Mouse (Mus musculus): Measurements from ENCODE around the gene Kpna2. TPM values are rescaled to one million over a fixed set of nuclear protein-coding genes. Genes with fewer than 3 reads are reported as not detected.

The Kpna2 gene
- polyA plus RNA-seq, 1 experiment, result 50.9 TPM

DNA sequence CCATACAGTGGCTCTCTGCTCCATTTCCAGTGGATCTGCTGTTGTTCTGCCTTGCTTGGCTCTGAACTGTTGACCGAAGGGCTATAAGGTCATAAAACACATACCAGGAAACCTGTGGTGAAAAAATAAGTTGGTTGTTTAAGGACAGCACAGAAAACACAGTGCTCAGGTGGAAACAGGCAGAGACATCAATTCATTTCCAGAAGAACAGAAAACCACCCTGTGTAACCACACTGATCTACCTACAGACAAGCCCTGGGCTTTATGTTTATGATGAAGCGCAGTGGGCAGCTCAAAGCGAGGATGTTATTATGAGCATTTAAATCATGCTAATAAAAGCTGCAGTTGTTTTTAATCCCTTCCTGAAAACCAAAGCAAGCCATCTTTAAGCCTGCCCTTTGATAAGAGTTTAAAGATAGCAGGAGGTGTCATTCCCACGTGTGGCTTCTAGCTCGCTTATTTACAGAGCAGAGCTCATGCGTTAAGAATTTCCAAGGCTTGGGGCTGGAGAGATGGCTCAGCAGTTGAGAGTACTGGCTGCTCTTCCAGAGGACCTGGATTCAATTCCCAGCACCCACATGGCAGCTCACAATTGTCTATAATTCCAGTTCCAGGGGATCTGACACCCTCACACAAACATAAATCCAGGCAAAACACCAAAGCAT is 40.8 kb downstream of the Kpna2 start:
- no peak for TF ChIP-seq MAX (IDR thresholded peaks at IDR 0.05)
- no peak for TF ChIP-seq FOSL1 (IDR thresholded peaks at IDR 0.05; ENCODE audit: insufficient read depth, low read length, poor library complexity, severe bottlenecking)
- TF ChIP-seq MYOD1 (IDR thresholded peaks at IDR 0.05; ENCODE audit: control insufficient read depth, insufficient read length, low read depth), result no peak
- no peak for TF ChIP-seq USF1 (IDR thresholded peaks at IDR 0.05; ENCODE audit: low read depth)
- TF ChIP-seq CEBPB (IDR thresholded peaks at IDR 0.05; ENCODE audit: low read depth), result no peak
- TF ChIP-seq CTCF (IDR thresholded peaks at IDR 0.05; ENCODE audit: control insufficient read depth, insufficient read depth, insufficient read length), result no peak
- TF ChIP-seq MYOG (IDR thresholded peaks at IDR 0.05; ENCODE audit: control insufficient read depth, extremely low read depth, insufficient read length), result no peak
- H3K4me3 ChIP-seq (ENCODE audit: insufficient read depth, poor library complexity, severe bottlenecking), result no peak overlapping the region
- no peaks in the 10 kb centered on the region for H3K79me2 ChIP-seq (ENCODE audit: control insufficient read depth, insufficient read depth)
- no peaks in the 10 kb centered on the region for H3K36me3 ChIP-seq (ENCODE audit: control insufficient read depth, insufficient read depth)
- no peaks in the 10 kb centered on the region for H3K79me3 ChIP-seq (ENCODE audit: low read depth)
- no peaks in the 10 kb centered on the region for H3K27me3 ChIP-seq (ENCODE audit: control insufficient read depth, insufficient read depth, insufficient read length)
- no peak overlapping the region for H3ac ChIP-seq (ENCODE audit: control insufficient read depth, insufficient read length, low read depth)

DNA sequence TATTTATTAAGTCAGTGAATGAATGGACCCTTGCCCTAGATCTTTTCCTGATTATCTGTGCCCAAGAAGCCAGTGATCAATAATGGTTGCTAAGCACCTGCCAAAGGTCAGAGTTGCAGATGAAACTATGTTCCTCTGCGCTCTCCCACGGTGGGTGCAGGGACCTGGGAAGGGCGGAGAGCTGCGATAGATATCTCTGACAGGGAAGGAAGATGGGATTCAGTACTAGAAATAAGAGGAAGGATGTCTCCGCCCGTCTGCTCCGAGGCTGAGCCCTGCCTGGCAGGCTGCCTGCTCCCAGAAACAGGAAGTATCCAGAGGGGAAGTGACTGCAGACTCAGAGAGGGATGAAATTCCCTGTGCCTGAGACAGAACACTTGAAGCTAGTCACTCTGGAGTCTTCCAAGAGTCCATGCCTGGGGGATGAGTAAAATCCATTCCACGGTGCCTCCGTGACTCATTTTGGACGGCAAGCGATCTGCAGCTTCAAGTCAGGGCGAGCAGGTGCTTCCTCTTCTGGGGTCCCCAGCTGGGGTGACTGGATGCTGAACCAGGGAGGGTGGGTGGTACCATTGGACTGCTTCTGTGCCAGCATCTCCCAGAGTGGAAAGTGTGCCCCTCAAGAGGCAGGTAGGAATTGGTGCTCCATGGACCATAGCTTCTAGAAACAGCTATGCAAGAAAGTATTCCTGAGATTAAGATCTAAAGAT is 41.9 kb downstream of the Kpna2 start:
- H3ac ChIP-seq (ENCODE audit: control insufficient read depth, insufficient read length, low read depth), result no peak overlapping the region
- no peaks in the 10 kb centered on the region for H3K79me2 ChIP-seq (ENCODE audit: control insufficient read depth, insufficient read depth)
- no peaks in the 10 kb centered on the region for H3K79me3 ChIP-seq (ENCODE audit: low read depth)
- H3K4me3 ChIP-seq (ENCODE audit: insufficient read depth, poor library complexity, severe bottlenecking), result no peak overlapping the region
- H3K36me3 ChIP-seq (ENCODE audit: control insufficient read depth, insufficient read depth), result no peaks in the 10 kb centered on the region
- H3K27me3 ChIP-seq (ENCODE audit: control insufficient read depth, insufficient read depth, insufficient read length), result no peaks in the 10 kb centered on the region
- no peak for TF ChIP-seq FOSL1 (IDR thresholded peaks at IDR 0.05; ENCODE audit: insufficient read depth, low read length, poor library complexity, severe bottlenecking)
- TF ChIP-seq USF1 (IDR thresholded peaks at IDR 0.05; ENCODE audit: low read depth), result no peak
- TF ChIP-seq CEBPB (IDR thresholded peaks at IDR 0.05; ENCODE audit: low read depth), result no peak
- TF ChIP-seq CTCF (IDR thresholded peaks at IDR 0.05; ENCODE audit: control insufficient read depth, insufficient read depth, insufficient read length), result no peak
- TF ChIP-seq MYOD1 (IDR thresholded peaks at IDR 0.05; ENCODE audit: control insufficient read depth, insufficient read length, low read depth), result no peak

DNA sequence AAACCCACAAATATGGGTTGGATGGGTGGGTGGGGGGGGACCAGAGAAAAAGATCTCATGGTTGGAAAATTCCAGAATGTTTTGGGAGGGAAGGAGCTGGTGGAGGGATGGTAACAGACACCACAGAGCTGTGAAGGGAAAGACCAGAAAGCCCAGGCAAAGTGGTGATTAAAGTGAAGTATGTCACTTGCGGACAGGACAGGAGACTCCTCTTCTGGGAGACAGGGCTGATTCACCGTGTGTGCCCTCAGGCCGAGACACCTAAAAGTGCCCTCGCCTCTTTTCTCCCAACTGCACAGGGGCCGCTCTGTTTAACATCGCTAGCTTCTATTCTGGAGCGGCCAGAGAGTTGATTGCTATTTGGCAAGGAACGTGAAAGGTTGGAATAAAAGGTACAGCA is 44.8 kb downstream of the Kpna2 start:
- no peaks in the 10 kb centered on the region for H3K27me3 ChIP-seq (ENCODE audit: control insufficient read depth, insufficient read depth, insufficient read length)
- H3K79me2 ChIP-seq (ENCODE audit: control insufficient read depth, insufficient read depth), result no peaks in the 10 kb centered on the region
- H3K4me3 ChIP-seq (ENCODE audit: insufficient read depth, poor library complexity, severe bottlenecking), result no peak overlapping the region
- no peak for TF ChIP-seq CTCF (IDR thresholded peaks at IDR 0.05; ENCODE audit: control insufficient read depth, insufficient read depth, insufficient read length)
- TF ChIP-seq MAX (IDR thresholded peaks at IDR 0.05), result no peak
- TF ChIP-seq FOSL1 (IDR thresholded peaks at IDR 0.05; ENCODE audit: insufficient read depth, low read length, poor library complexity, severe bottlenecking), result no peak
- no peak for TF ChIP-seq USF1 (IDR thresholded peaks at IDR 0.05; ENCODE audit: low read depth)
- TF ChIP-seq MYOG (IDR thresholded peaks at IDR 0.05; ENCODE audit: control insufficient read depth, extremely low read depth, insufficient read length), result no peak
- TF ChIP-seq MYOD1 (IDR thresholded peaks at IDR 0.05; ENCODE audit: control insufficient read depth, insufficient read length, low read depth), result no peak
- TF ChIP-seq CEBPB (IDR thresholded peaks at IDR 0.05; ENCODE audit: low read depth), result no peak
- H3K36me3 ChIP-seq (ENCODE audit: control insufficient read depth, insufficient read depth), result no peaks in the 10 kb centered on the region
- no peak overlapping the region for H3ac ChIP-seq (ENCODE audit: control insufficient read depth, insufficient read length, low read depth)
- no peaks in the 10 kb centered on the region for H3K79me3 ChIP-seq (ENCODE audit: low read depth)

GRCm38 (mm10) chr11:106954116-106954515 is 45.2 kb downstream of the Kpna2 start:
- Histone ChIP-seq H3K79me2 (ENCODE audit: control insufficient read depth, insufficient read depth) (no peaks in the 10 kb centered on the region), H3ac (ENCODE audit: control insufficient read depth, insufficient read length, low read depth) (no peak overlapping the region), H3K27me3 (ENCODE audit: control insufficient read depth, insufficient read depth, insufficient read length) (no peaks in the 10 kb centered on the region), H3K79me3 (ENCODE audit: low read depth) (no peaks in the 10 kb centered on the region), H3K4me3 (ENCODE audit: insufficient read depth, poor library complexity, severe bottlenecking) (no peak overlapping the region), H3K36me3 (ENCODE audit: control insufficient read depth, insufficient read depth) (no peaks in the 10 kb centered on the region)
- TF ChIP-seq MAX (IDR thresholded peaks at IDR 0.05) (peak; percentile 53), MYOD1 (IDR thresholded peaks at IDR 0.05; ENCODE audit: control insufficient read depth, insufficient read length, low read depth) (no peak), FOSL1 (IDR thresholded peaks at IDR 0.05; ENCODE audit: insufficient read depth, low read length, poor library complexity, severe bottlenecking) (no peak), CTCF (IDR thresholded peaks at IDR 0.05; ENCODE audit: control insufficient read depth, insufficient read depth, insufficient read length) (no peak), MYOG (IDR thresholded peaks at IDR 0.05; ENCODE audit: control insufficient read depth, extremely low read depth, insufficient read length) (no peak), USF1 (IDR thresholded peaks at IDR 0.05; ENCODE audit: low read depth) (peak; percentile 90), CEBPB (IDR thresholded peaks at IDR 0.05; ENCODE audit: low read depth) (no peak)

Other genes starting within 250 kb of the Kpna2 start
- gene Pecam1, start 248.9 kb downstream of the Kpna2 start, polyA plus RNA-seq (2012; fragmentation: generic; extraction: Trizol), result 0.15 TPM
- 19.9 TPM for gene Milr1, start 248.3 kb downstream of the Kpna2 start, polyA plus RNA-seq (2012; fragmentation: generic; extraction: Trizol)
- gene Polg2, start 220.0 kb downstream of the Kpna2 start, polyA plus RNA-seq (2012; fragmentation: generic; extraction: Trizol), result 6.9 TPM
- 218 TPM for gene Ddx5, start 210.4 kb downstream of the Kpna2 start, polyA plus RNA-seq (2012; fragmentation: generic; extraction: Trizol)
- gene Cep95, start 210.3 kb downstream of the Kpna2 start, polyA plus RNA-seq (2012; fragmentation: generic; extraction: Trizol), result 3.5 TPM
- gene Smurf2, start 78.8 kb downstream of the Kpna2 start, polyA plus RNA-seq (2012; fragmentation: generic; extraction: Trizol), result 13.0 TPM
- gene 1810010H24Rik, start 26.1 kb upstream of the Kpna2 start, polyA plus RNA-seq (2012; fragmentation: generic; extraction: Trizol), result 0.47 TPM
- 14.8 TPM for gene Bptf, start 132.6 kb upstream of the Kpna2 start, polyA plus RNA-seq (2012; fragmentation: generic; extraction: Trizol)
- gene Nol11, start 189.8 kb upstream of the Kpna2 start, polyA plus RNA-seq (2012; fragmentation: generic; extraction: Trizol), result 24.4 TPM

Data from C2C12 (cell line).